Mouse (Mus musculus): ENCODE data around the gene Eme2. TPM values are rescaled to one million over a fixed set of nuclear protein-coding genes. Genes with fewer than 3 reads are reported as not detected.

Eme2 gene
- polyA plus RNA-seq, 1 experiment, result 55.3 TPM

DNA sequence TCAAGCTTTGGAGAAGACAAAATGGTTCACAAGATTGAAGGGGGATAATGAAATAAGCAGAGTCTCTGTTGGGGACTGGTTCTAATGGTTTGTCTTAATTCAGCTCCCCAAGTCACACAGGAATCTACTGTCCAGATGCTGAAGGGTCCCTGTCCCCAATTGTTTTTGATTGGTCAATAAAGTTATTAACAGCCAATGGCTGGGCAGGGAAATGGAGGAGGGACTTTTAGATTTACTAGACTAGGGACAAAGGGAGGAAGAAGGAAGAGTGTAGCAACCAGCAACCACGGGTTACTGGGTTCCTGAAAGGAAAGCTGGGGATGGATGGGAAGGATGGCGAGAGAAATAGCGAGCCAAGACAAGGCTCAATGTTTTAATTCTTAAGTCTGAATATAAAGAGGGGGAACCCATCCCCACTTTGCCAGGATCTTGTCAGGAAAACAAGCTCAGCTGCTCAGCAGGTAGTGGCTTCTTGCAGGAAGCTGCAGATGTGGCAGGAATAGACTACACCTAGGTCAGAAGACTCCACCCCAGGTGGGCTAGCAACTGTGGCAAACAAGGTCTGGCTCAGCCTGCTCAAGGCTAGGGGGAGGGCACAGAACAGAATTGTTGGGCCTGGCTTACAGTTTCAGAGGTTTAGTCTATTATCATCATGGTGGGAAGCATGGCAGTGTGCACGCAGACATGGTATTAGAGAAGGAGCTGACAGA is 21.0 kb downstream of the Eme2 start:
- 67% methylated on average over 4 of the region's 4 CpGs for WGBS
- TF ChIP-seq CTCF (IDR thresholded peaks at IDR 0.05; ENCODE audit: borderline replicate concordance, control insufficient read depth, extremely low read depth, insufficient read depth, low read length, poor library complexity) (no peak), POLR2A (IDR thresholded peaks at IDR 0.05; ENCODE audit: control insufficient read depth, extremely low read depth, insufficient read depth, low read length, poor library complexity) (no peak)

GRCm38 (mm10) chr17:24867914-24868313 is 27.0 kb downstream of the Eme2 start:
- Histone ChIP-seq H3K27me3 (ENCODE audit: control insufficient read depth, insufficient read depth, low read length) (no peaks in the 10 kb centered on the region), H3K27ac (ENCODE audit: control insufficient read depth, insufficient read depth, low read length) (no peak overlapping the region), H3K36me3 (ENCODE audit: control insufficient read depth, insufficient read depth, low read length) (no peaks in the 10 kb centered on the region), H3K4me1 (replicated peaks; ENCODE audit: control insufficient read depth, insufficient read depth, low read length) (no peaks in the 10 kb centered on the region), H3K4me3 (ENCODE audit: control insufficient read depth, insufficient read depth, low read length) (no peak overlapping the region)
- 97% methylated on average over 10 of the region's 10 CpGs for WGBS
- no peak for DNase-seq
- no peak for TF ChIP-seq POLR2A (IDR thresholded peaks at IDR 0.05; ENCODE audit: control insufficient read depth, extremely low read depth, insufficient read depth, low read length, poor library complexity)
- no peak for TF ChIP-seq CTCF (IDR thresholded peaks at IDR 0.05; ENCODE audit: borderline replicate concordance, control insufficient read depth, extremely low read depth, insufficient read depth, low read length, poor library complexity)

More for the DNA sequence above, 21.0 kb downstream of the Eme2 start:
- no peak overlapping the region for H3K27ac ChIP-seq (ENCODE audit: control insufficient read depth, insufficient read depth, low read length)
- no peak for DNase-seq
- no peaks in the 10 kb centered on the region for H3K27me3 ChIP-seq (ENCODE audit: control insufficient read depth, insufficient read depth, low read length)
- H3K4me1 ChIP-seq (replicated peaks; ENCODE audit: control insufficient read depth, insufficient read depth, low read length), result no peaks in the 10 kb centered on the region; the same call in 1 of the 2 replicates
- no peak overlapping the region for H3K4me3 ChIP-seq (ENCODE audit: control insufficient read depth, insufficient read depth, low read length)
- no peaks in the 10 kb centered on the region for H3K36me3 ChIP-seq (ENCODE audit: control insufficient read depth, insufficient read depth, low read length)

DNA sequence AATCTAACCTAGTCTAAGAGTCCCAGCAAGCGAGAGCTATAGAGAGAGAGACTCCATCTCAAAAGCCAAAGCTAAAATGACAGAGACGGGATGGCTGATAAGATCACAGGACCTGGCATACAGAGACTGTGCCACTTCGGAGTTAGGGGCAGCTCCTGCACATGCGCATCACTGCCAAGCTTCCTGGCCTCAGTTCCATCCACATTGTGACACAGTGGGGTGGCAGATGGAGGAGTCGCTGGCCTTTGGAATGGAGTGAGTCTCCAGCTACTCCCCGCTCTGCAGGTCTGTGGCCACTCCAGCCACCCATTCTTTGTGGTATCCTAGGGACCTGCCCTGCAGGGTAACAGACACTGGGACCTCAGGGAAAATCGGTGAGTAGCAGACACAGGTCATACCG is 29.1 kb downstream of the Eme2 start, which contains the start of gene Igfals:
Igfals (plus strand) TSS at position 222 of the 400 bp plus-strand sequence.
- no peaks in the 10 kb centered on the region for H3K4me1 ChIP-seq (replicated peaks; ENCODE audit: control insufficient read depth, insufficient read depth, low read length)
- TF ChIP-seq POLR2A (IDR thresholded peaks at IDR 0.05; ENCODE audit: control insufficient read depth, extremely low read depth, insufficient read depth, low read length, poor library complexity) (no peak), CTCF (IDR thresholded peaks at IDR 0.05; ENCODE audit: borderline replicate concordance, control insufficient read depth, extremely low read depth, insufficient read depth, low read length, poor library complexity) (no peak)
- no peak for DNase-seq
- H3K36me3 ChIP-seq (ENCODE audit: control insufficient read depth, insufficient read depth, low read length), result peaks cover 6% of the 10 kb centered on the region
- H3K27ac ChIP-seq (ENCODE audit: control insufficient read depth, insufficient read depth, low read length), result no peak within 1 kb of the TSS
- 95% methylated on average over 8 of the region's 8 CpGs for WGBS
- no peaks in the 10 kb centered on the region for H3K27me3 ChIP-seq (ENCODE audit: control insufficient read depth, insufficient read depth, low read length)
- H3K4me3 ChIP-seq (ENCODE audit: control insufficient read depth, insufficient read depth, low read length), result no peak within 1 kb of the TSS

- Histone ChIP-seq H3K27ac (ENCODE audit: control insufficient read depth, insufficient read depth, low read length) (no peak overlapping the region), H3K4me1 (replicated peaks; ENCODE audit: control insufficient read depth, insufficient read depth, low read length) (no peaks in the 10 kb centered on the region), H3K36me3 (ENCODE audit: control insufficient read depth, insufficient read depth, low read length) (peaks cover 6% of the 10 kb centered on the region), H3K27me3 (ENCODE audit: control insufficient read depth, insufficient read depth, low read length) (no peaks in the 10 kb centered on the region), H3K4me3 (ENCODE audit: control insufficient read depth, insufficient read depth, low read length) (no peak overlapping the region)
- DNase-seq, result no peak
- WGBS, result 97% methylated on average over 3 of the region's 3 CpGs
- TF ChIP-seq POLR2A (IDR thresholded peaks at IDR 0.05; ENCODE audit: control insufficient read depth, extremely low read depth, insufficient read depth, low read length, poor library complexity) (no peak), CTCF (IDR thresholded peaks at IDR 0.05; ENCODE audit: borderline replicate concordance, control insufficient read depth, extremely low read depth, insufficient read depth, low read length, poor library complexity) (no peak)
These were observed 33.1 kb downstream of the Eme2 start for GRCm38 (mm10) chr17:24861785-24862184.

DNA sequence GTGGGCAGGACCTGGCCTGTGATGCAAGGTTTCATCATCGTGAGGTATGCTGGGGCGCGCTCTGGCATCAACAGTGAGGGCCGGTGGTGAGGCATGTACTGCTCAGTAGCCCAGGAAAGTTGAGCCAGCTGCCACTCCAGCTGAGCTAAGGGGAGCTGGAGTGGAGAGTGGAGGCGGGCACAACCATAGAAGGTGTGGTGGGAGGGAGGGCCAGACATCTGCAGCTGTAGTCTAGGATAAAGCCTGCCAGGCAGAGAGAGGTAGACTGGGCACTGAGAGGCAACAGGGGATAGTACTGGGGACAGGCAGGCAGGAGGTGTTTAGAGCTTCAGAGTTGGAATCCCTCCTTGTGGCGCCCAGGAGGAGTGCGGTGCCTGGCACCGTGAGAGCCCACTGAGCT is 34.8 kb downstream of the Eme2 start:
- Histone ChIP-seq H3K36me3 (ENCODE audit: control insufficient read depth, insufficient read depth, low read length) (peaks cover 6% of the 10 kb centered on the region), H3K27ac (ENCODE audit: control insufficient read depth, insufficient read depth, low read length) (no peak overlapping the region), H3K27me3 (ENCODE audit: control insufficient read depth, insufficient read depth, low read length) (no peaks in the 10 kb centered on the region), H3K4me1 (replicated peaks; ENCODE audit: control insufficient read depth, insufficient read depth, low read length) (no peaks in the 10 kb centered on the region), H3K4me3 (ENCODE audit: control insufficient read depth, insufficient read depth, low read length) (no peak overlapping the region)
- WGBS, result 99% methylated on average over 8 of the region's 8 CpGs
- TF ChIP-seq CTCF (IDR thresholded peaks at IDR 0.05; ENCODE audit: borderline replicate concordance, control insufficient read depth, extremely low read depth, insufficient read depth, low read length, poor library complexity), result no peak
- no peak for TF ChIP-seq POLR2A (IDR thresholded peaks at IDR 0.05; ENCODE audit: control insufficient read depth, extremely low read depth, insufficient read depth, low read length, poor library complexity)
- no peak for DNase-seq

DNA sequence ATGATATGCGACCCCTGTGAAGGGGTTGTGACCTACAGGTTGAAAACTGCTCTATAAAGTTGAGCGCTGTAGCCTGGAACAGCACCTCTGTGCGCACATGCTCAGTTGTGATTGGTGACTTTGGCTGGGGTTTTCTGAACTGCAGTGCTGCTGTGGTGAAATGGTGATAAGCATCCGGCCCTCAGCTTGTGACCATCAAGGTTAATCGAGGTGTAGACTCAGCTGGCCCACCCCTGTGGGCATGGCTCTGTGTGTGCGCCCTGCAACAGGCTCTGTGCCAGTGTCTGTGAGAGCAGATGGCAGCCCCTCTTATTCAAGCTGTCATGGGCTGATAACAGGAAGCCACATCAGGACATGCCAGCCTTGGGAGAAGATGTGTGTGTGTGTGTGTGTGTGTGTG is 35.9 kb downstream of the Eme2 start:
- Histone ChIP-seq H3K27me3 (ENCODE audit: control insufficient read depth, insufficient read depth, low read length) (no peaks in the 10 kb centered on the region), H3K4me1 (replicated peaks; ENCODE audit: control insufficient read depth, insufficient read depth, low read length) (no peaks in the 10 kb centered on the region), H3K27ac (ENCODE audit: control insufficient read depth, insufficient read depth, low read length) (no peak overlapping the region), H3K4me3 (ENCODE audit: control insufficient read depth, insufficient read depth, low read length) (no peak overlapping the region), H3K36me3 (ENCODE audit: control insufficient read depth, insufficient read depth, low read length) (peaks cover 6% of the 10 kb centered on the region)
- no peak for DNase-seq
- TF ChIP-seq CTCF (IDR thresholded peaks at IDR 0.05; ENCODE audit: borderline replicate concordance, control insufficient read depth, extremely low read depth, insufficient read depth, low read length, poor library complexity) (no peak), POLR2A (IDR thresholded peaks at IDR 0.05; ENCODE audit: control insufficient read depth, extremely low read depth, insufficient read depth, low read length, poor library complexity) (no peak)
- WGBS, result 83% methylated on average over 6 of the region's 6 CpGs

Data from thymus, adult 2 months (tissue).